Mouse (Mus musculus) NIH3T3 (cell line): ENCODE measurements around the gene Slc35a1.
A peak's percentile ranks its signal among the peaks of the same experiment; 100 is the strongest.

Experiments
- DNase-seq: peaks from one replicate; pipeline ENCODE4 v3.0.0-alpha.2; 2012; ENCODE audit warnings: low read depth

The Slc35a1 gene

DNA sequence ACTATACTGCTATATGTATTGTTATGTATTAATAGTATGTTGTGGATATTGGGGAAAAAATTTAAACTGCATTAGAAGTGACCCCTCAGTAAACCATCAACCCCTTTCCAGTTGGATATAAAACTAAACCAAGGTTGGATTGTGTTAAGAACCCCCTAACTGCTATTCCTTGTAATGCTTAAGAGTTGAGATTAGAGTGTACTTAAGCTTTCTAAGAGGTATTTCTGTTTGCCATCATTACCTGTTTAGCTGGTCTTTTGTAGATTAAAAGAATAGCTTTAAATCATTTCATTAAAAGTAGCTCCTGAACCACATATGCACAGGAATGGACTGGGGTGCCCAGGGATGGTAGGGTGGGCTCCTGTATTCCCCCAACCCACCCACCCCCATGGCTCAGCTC, 42.5 kb downstream of the Slc35a1 start:
- no peak for DNase-seq

DNA sequence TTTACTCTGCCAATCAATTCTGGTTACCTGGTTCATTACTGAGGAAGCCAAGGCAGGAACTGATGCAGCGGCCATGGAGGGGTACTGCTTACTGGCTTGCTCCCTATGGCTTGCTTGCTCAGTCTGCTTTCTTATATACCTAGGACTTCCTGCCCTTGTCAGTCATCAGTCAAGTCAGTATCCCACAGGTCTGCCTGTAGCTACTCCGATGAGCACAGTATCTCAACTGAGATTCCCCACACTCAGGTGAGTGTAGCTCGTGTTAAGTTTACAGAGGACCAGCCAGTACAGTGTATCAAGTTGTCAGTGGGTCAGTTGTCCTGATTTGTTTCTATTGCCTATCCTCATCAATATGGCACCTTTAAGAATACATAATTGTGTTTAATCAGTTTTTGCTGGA, 46.5 kb downstream of the Slc35a1 start:
- no peak for DNase-seq

DNA sequence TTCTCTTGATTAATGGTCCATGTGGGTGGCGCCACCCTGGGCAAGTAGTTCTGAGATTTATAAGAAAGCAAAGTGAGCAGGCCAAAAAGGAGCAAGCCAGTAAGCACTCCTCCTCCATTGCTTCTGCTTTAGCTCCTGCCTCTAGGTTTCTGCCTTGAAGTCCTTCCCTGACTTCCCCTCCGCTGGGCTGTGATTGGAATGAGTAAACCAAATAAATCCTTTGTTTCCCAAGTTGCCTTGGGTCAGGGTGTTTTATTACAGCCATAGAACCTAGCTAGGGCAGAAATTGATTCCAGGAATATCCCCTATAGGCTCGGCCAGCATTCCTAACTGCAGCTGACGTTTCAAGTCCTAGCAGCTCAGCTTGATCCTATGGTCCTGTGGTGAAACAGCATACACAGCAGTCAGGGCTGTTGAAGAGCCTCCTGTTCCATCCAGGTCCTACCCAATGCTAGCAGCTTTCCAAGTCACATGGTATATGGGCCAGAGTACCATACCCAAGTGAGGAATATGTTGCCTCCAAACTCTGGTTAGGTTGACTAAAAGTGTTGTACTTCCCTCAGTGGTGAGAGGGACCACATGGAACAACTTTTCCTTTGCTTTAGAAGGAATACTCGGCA, 47.4 kb downstream of the Slc35a1 start:
- no peak for DNase-seq

DNA sequence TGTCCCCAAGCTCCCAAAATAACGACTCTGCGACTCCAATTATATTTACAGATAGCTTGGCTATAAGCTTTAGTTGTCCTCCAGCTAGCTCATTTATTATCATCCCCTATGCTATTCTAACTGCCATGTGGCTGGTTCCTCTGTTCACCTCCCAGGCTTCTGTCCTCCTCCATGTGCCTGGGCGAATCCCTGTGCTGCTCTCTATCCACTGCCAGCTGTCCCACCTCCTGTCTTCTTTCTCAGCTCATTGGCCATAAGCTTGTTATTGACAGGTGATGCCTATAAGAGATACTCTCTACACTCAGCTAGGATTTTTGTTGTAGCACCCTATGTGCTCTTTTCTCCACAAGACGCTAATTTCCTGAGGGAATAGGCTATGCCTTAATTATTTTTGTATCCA, 49.4 kb downstream of the Slc35a1 start:
- DNase-seq = no peak

DNA sequence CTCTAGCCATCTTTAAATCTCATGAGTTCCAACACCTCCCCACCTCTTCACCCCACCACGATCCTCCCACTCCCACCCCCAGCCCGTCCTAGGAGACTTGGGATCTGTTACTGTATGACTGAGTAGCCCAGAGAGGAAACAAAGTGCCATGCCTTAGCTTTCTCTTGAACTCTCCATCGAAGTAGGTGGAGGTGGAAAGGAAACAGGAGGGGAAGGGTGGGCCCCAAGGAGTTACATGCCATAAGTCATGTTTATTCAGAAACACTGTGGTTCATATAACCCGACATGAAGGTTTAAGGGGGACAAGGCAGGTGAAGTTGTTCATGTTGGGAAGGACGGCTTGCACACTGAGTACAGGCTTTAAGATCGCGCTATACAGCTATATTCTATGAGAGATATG, 49.9 kb downstream of the Slc35a1 start:
- DNase-seq = no peak

DNA sequence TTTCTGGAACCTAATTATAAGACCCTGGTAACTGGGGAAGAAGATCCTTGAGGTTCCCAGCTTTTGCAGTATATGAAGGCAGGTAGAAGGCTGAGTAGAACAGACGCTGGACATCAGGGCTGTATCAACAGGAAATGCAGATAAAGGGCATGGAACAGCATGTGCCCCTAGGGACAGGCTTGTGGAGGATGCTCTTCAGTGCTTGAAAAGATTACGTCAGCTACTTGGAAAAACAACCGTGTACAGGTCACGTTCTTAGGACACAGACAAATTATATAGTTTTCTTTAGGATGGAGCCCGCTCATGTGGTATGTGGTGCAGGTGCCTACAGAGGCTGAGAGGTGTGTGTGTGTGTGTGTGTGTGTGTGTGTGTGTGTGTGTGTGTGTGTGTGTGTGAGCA, 51.2 kb downstream of the Slc35a1 start:
- DNase-seq = no peak

- no peak for DNase-seq
These were observed 53.1 kb downstream of the Slc35a1 start for GRCm38 (mm10) chr4:34634129-34634528.

GRCm38 (mm10) chr4:34629956-34630355, 57.3 kb downstream of the Slc35a1 start:
- DNase-seq = no peak

- no peak for DNase-seq
These were observed 60.8 kb downstream of the Slc35a1 start for GRCm38 (mm10) chr4:34626401-34626800.

GRCm38 (mm10) chr4:34625556-34625955, 61.7 kb downstream of the Slc35a1 start:
- DNase-seq = no peak

DNA sequence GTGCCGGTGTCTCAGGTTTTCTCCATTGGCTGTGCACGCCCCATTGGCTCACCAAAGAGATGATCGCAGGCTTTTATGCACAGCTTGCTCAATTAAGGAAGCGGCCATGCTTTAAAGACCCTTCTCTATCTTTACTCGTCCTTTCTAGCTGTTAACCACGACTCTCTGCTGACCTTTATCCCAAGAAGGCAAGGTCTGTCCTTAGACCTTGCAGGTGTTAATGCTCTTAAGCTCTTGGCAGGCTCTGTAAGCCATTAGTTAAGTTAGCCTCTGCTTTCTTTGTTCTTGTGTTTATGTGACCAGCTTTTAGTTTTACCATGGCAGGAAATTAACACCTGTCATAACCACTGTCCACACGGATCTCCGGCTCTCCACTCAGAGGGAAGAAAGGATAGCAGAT, 71.1 kb downstream of the Slc35a1 start:
- no peak for DNase-seq

- peak; percentile 17 for DNase-seq
These were observed 71.9 kb downstream of the Slc35a1 start for GRCm38 (mm10) chr4:34615303-34615702.

DNA sequence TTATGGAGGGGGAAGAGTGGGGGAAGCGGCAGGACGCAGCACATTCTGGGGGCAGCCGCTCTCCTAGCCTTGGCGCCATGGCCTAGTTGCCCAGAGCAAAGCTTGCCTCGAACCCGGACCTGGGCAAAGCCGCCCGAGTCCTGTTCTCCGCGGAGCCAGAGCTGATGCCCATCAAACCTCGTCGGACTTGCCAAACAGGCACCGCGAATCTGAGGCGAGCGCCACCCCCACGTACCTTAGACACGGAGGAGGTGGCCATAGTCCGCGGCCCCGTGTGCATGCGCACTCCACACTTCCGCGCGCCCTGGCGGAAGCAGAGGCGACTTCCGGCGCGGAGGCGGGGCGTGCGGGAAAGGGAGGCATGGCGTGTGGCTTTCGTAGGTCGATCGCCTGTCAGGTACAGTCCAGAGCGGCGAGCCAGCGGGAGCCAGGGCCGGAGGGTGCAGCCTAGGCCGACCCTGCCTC, 72.6 kb downstream of the Slc35a1 start, which contains the start of the genes Orc3 and Rars2:
Gene Orc3, minus strand, starts transcription at position 315 of the 465 bp plus-strand sequence.
Gene Rars2, plus strand, starts transcription at position 328 of the 465 bp plus-strand sequence.
- DNase-seq = peak; percentile 93

GRCm38 (mm10) chr4:34613571-34614145, 73.6 kb downstream of the Slc35a1 start:
- DNase-seq = peak; percentile 21
